ENCODE assay signal across 9 mouse cellular contexts in genomic region chr5:134500062-134500461, GRCm38 (mm10). TPM values are rescaled to one million over a fixed set of nuclear protein-coding genes. Genes with fewer than 3 reads are reported as not detected.
DNase-seq lines count a peak whose midpoint lies in the region; ATAC-seq and TF ChIP-seq lines count a peak whose summit lies in the region.
"Had no signal": no experiment of that assay in that cellular context is flagged by ENCODE, and none has a peak within 500 bp of the region (broad histone marks: within the 10 kb centered on the region; RNA-seq: fewer than 3 reads in every experiment).

No protein-coding gene starts in this region.

- no peak for ATAC-seq in hindbrain, postnatal 0 days
- ATAC-seq in hindbrain, embryonic 14.5 days (ENCODE audit: low FRiP score): no peak

- no peak overlapping the region for H3K4me2 ChIP-seq in hindbrain, postnatal 0 days (ENCODE audit: low read depth, low read length)
- no peak overlapping the region for H3K4me2 ChIP-seq in hindbrain, embryonic 14.5 days (replicated peaks)
- H3K4me2 ChIP-seq: liver, embryonic 15.5 days had no signal

- TF ChIP-seq CTCF in hindbrain, postnatal 0 days (IDR thresholded peaks at IDR 0.05; ENCODE audit: low read depth): peak; percentile 71

- H3K4me1 ChIP-seq in hindbrain, postnatal 0 days (ENCODE audit: insufficient read depth, low read length): no peaks in the 10 kb centered on the region
- no peaks in the 10 kb centered on the region for H3K4me1 ChIP-seq in hindbrain, embryonic 14.5 days (replicated peaks; ENCODE audit: control insufficient read depth, insufficient read depth, low read length)
- H3K4me1 ChIP-seq in embryonic facial prominence, embryonic 10.5 days: no peaks in the 10 kb centered on the region
- H3K4me1 ChIP-seq: liver, embryonic 15.5 days had no signal

- no peak overlapping the region for H3K27ac ChIP-seq in hindbrain, postnatal 0 days
- no peak overlapping the region for H3K27ac ChIP-seq in hindbrain, embryonic 14.5 days
- H3K27ac ChIP-seq in embryonic facial prominence, embryonic 10.5 days (replicated peaks): no peak overlapping the region
- H3K27ac ChIP-seq: liver, embryonic 15.5 days had no signal

- WGBS in hindbrain, postnatal 0 days: 85% methylated on average over 4 of the region's 4 CpGs
- 78% methylated on average over 4 of the region's 4 CpGs for WGBS in hindbrain, embryonic 14.5 days
- 77% methylated on average over 4 of the region's 4 CpGs for WGBS in embryonic facial prominence, embryonic 10.5 days

- no peaks in the 10 kb centered on the region for H3K27me3 ChIP-seq in hindbrain, postnatal 0 days (ENCODE audit: insufficient read depth, low read length)
- H3K27me3 ChIP-seq in hindbrain, embryonic 14.5 days (ENCODE audit: control insufficient read depth, insufficient read depth, low read length): no peaks in the 10 kb centered on the region
- no peaks in the 10 kb centered on the region for H3K27me3 ChIP-seq in embryonic facial prominence, embryonic 10.5 days (replicated peaks; ENCODE audit: low read depth, poor library complexity, severe bottlenecking)
- H3K27me3 ChIP-seq: liver, embryonic 15.5 days had no signal

- H3K4me3 ChIP-seq in hindbrain, postnatal 0 days (ENCODE audit: low read length): no peak overlapping the region
- H3K4me3 ChIP-seq in hindbrain, embryonic 14.5 days (replicated peaks; ENCODE audit: low read length): no peak overlapping the region
- no peak overlapping the region for H3K4me3 ChIP-seq in embryonic facial prominence, embryonic 10.5 days
- H3K4me3 ChIP-seq: liver, embryonic 15.5 days had no signal

- peak; percentile 58 for DNase-seq in hindbrain, postnatal 0 days (ENCODE audit: low spot score)
- DNase-seq in hindbrain, embryonic 14.5 days (ENCODE audit: low spot score): no peak
- peak; percentile 37 to 45 for DNase-seq in CD8-positive naive resting alpha-beta T cell, adult 2 months (ENCODE audit: low read depth in 2 of 2, low spot score in 2 of 2)
- DNase-seq in adrenal gland, postnatal 14 days: peak; percentile 77
- peak; percentile 64 for DNase-seq in embryonic facial prominence, embryonic 10.5 days (ENCODE audit: low spot score)
- peak; percentile 50 for DNase-seq in layer of hippocampus, adult 9-11 months
- peak; percentile 23 to 46 for DNase-seq in natural killer cell, adult 2 months (ENCODE audit: low spot score in 2 of 2)
- DNase-seq in thymus, postnatal 4 days: peak; percentile 71

- no peaks in the 10 kb centered on the region for H3K9me3 ChIP-seq in hindbrain, postnatal 0 days (ENCODE audit: low read length)
- no peaks in the 10 kb centered on the region for H3K9me3 ChIP-seq in hindbrain, embryonic 14.5 days (ENCODE audit: control insufficient read depth, low read length)
- peaks cover 3% of the 10 kb centered on the region; the same call in 1 of the 2 replicates for H3K9me3 ChIP-seq in embryonic facial prominence, embryonic 10.5 days
- H3K9me3 ChIP-seq: liver, embryonic 15.5 days had no signal

- no peak overlapping the region for H3K9ac ChIP-seq in hindbrain, postnatal 0 days (replicated peaks; ENCODE audit: low read length)
- no peak overlapping the region for H3K9ac ChIP-seq in hindbrain, embryonic 14.5 days
- H3K9ac ChIP-seq: liver, embryonic 15.5 days had no signal

- H3K36me3 ChIP-seq in hindbrain, postnatal 0 days (ENCODE audit: insufficient read depth, low read length): peaks cover 51% of the 10 kb centered on the region
- H3K36me3 ChIP-seq in hindbrain, embryonic 14.5 days (replicated peaks; ENCODE audit: control insufficient read depth, insufficient read depth): peaks cover 96% of the 10 kb centered on the region
- H3K36me3 ChIP-seq in embryonic facial prominence, embryonic 10.5 days (replicated peaks): peaks cover 98% of the 10 kb centered on the region
- H3K36me3 ChIP-seq: liver, embryonic 15.5 days had no signal

RNA-seq across cellular contexts. Expression of gene Gtf2ird1, which starts 43.5 kb away (rescaled TPM):
- total RNA-seq in hindbrain, postnatal 0 days (2014; rRNA removed): 46.4 and 54.4 TPM in 2 replicates
- 52.7 and 57.7 TPM in 2 replicates for polyA plus RNA-seq in hindbrain, postnatal 0 days (2015; fragmentation: Nextera tagmentation; extraction: Ambion mirVana)
- 57.1 and 57.3 TPM in 2 replicates for polyA plus RNA-seq in hindbrain, embryonic 14.5 days (2014; fragmentation: Nextera tagmentation; extraction: Ambion mirVana)
- total RNA-seq in adrenal gland, postnatal 14 days (2021): 61.7 and 69.6 TPM in 2 replicates
- polyA plus RNA-seq in embryonic facial prominence, embryonic 10.5 days (2016; fragmentation: Nextera tagmentation; extraction: Ambion mirVana): 114 and 122 TPM in 2 replicates

RNA-seq across cellular contexts. Expression of gene Clip2, which starts 52.2 kb away (rescaled TPM):
- total RNA-seq in hindbrain, postnatal 0 days (2014; rRNA removed): 133 and 150 TPM in 2 replicates
- 10.7 and 10.9 TPM in 2 replicates for polyA plus RNA-seq in hindbrain, postnatal 0 days (2015; fragmentation: Nextera tagmentation; extraction: Ambion mirVana)
- polyA plus RNA-seq in hindbrain, embryonic 14.5 days (2014; fragmentation: Nextera tagmentation; extraction: Ambion mirVana): 16.3 and 16.8 TPM in 2 replicates
- total RNA-seq in adrenal gland, postnatal 14 days (2021): 23.4 and 25.3 TPM in 2 replicates
- polyA plus RNA-seq in embryonic facial prominence, embryonic 10.5 days (2016; fragmentation: Nextera tagmentation; extraction: Ambion mirVana): 5.8 and 6.8 TPM in 2 replicates

RNA-seq across cellular contexts. Expression of gene Syna, which starts 59.9 kb away (rescaled TPM):
- not detected in 2 replicates for total RNA-seq in hindbrain, postnatal 0 days (2014; rRNA removed)
- polyA plus RNA-seq in hindbrain, postnatal 0 days (2015; fragmentation: Nextera tagmentation; extraction: Ambion mirVana): 0.81 TPM in 2 replicates
- polyA plus RNA-seq in hindbrain, embryonic 14.5 days (2014; fragmentation: Nextera tagmentation; extraction: Ambion mirVana): 0.25 and 0.39 TPM in 2 replicates
- not detected in 2 replicates for total RNA-seq in adrenal gland, postnatal 14 days (2021)
- polyA plus RNA-seq in embryonic facial prominence, embryonic 10.5 days (2016; fragmentation: Nextera tagmentation; extraction: Ambion mirVana): 0.10 TPM in 1 of 2 replicates, not detected in the other
- polyA plus RNA-seq: liver, embryonic 15.5 days had no signal
